ENCODE assay signal across 26 mouse cellular contexts in genomic region chr15:60195070-60195469, GRCm38 (mm10).
DNase-seq lines count a peak whose midpoint lies in the region; ATAC-seq lines count a peak whose summit lies in the region.
"Had no signal": no experiment of that assay in that cellular context is flagged by ENCODE, and none has a peak within 500 bp of the region (broad histone marks: within the 10 kb centered on the region; RNA-seq: fewer than 3 reads in every experiment).

No protein-coding gene starts in this region.

- H3K4me2 ChIP-seq in kidney, embryonic 15.5 days = no peak overlapping the region
- H3K4me2 ChIP-seq in midbrain, embryonic 11.5 days = no peak overlapping the region
- H3K4me2 ChIP-seq: embryonic facial prominence, embryonic 13.5 days; heart, embryonic 12.5 days; hindbrain, embryonic 14.5 days; limb, embryonic 12.5 days; liver, embryonic 15.5 days; lung, embryonic 15.5 days had no signal

- H3K9ac ChIP-seq in kidney, embryonic 15.5 days = no peak overlapping the region
- no peak overlapping the region for H3K9ac ChIP-seq in midbrain, embryonic 11.5 days (ENCODE audit: low read length)
- H3K9ac ChIP-seq: embryonic facial prominence, embryonic 13.5 days; heart, embryonic 12.5 days; hindbrain, embryonic 14.5 days; limb, embryonic 12.5 days; liver, embryonic 15.5 days; lung, embryonic 15.5 days had no signal

- H3K4me1 ChIP-seq in kidney, embryonic 15.5 days = no peaks in the 10 kb centered on the region
- H3K4me1 ChIP-seq in forebrain, embryonic 10.5 days = no peaks in the 10 kb centered on the region
- H3K4me1 ChIP-seq in midbrain, embryonic 11.5 days (ENCODE audit: control insufficient read depth, insufficient read depth, low read length) = no peaks in the 10 kb centered on the region
- H3K4me1 ChIP-seq: embryonic facial prominence, embryonic 13.5 days; heart, embryonic 12.5 days; limb, embryonic 12.5 days; liver, embryonic 15.5 days; lung, embryonic 15.5 days; midbrain, embryonic 10.5 days had no signal

- no peak overlapping the region for H3K4me3 ChIP-seq in kidney, embryonic 15.5 days (replicated peaks)
- no peak overlapping the region for H3K4me3 ChIP-seq in forebrain, embryonic 10.5 days
- no peak overlapping the region for H3K4me3 ChIP-seq in midbrain, embryonic 11.5 days (ENCODE audit: low read depth, low read length)
- H3K4me3 ChIP-seq: embryonic facial prominence, embryonic 13.5 days; gastrocnemius, adult 2 months; heart, adult 2 months; heart, embryonic 12.5 days; limb, embryonic 12.5 days; liver, embryonic 15.5 days; lung, embryonic 15.5 days; midbrain, embryonic 10.5 days; myocyte had no signal

- no peaks in the 10 kb centered on the region for H3K27me3 ChIP-seq in kidney, embryonic 15.5 days
- H3K27me3 ChIP-seq in forebrain, embryonic 10.5 days (ENCODE audit: poor library complexity, severe bottlenecking) = no peaks in the 10 kb centered on the region
- no peaks in the 10 kb centered on the region for H3K27me3 ChIP-seq in midbrain, embryonic 11.5 days (ENCODE audit: control insufficient read depth, insufficient read depth, low read length)
- H3K27me3 ChIP-seq: embryonic facial prominence, embryonic 13.5 days; heart, embryonic 12.5 days; limb, embryonic 12.5 days; liver, embryonic 15.5 days; lung, embryonic 15.5 days had no signal

- no peaks in the 10 kb centered on the region for H3K36me3 ChIP-seq in kidney, embryonic 15.5 days
- no peaks in the 10 kb centered on the region for H3K36me3 ChIP-seq in forebrain, embryonic 10.5 days (replicated peaks)
- no peaks in the 10 kb centered on the region for H3K36me3 ChIP-seq in midbrain, embryonic 11.5 days (ENCODE audit: control insufficient read depth, insufficient read depth, low read length)
- H3K36me3 ChIP-seq: embryonic facial prominence, embryonic 13.5 days; heart, embryonic 12.5 days; limb, embryonic 12.5 days; liver, embryonic 15.5 days; lung, embryonic 15.5 days; midbrain, embryonic 10.5 days had no signal

- H3K9me3 ChIP-seq in kidney, embryonic 15.5 days (replicated peaks) = no peaks in the 10 kb centered on the region
- H3K9me3 ChIP-seq in forebrain, embryonic 10.5 days = no peaks in the 10 kb centered on the region
- no peaks in the 10 kb centered on the region for H3K9me3 ChIP-seq in midbrain, embryonic 11.5 days (ENCODE audit: control insufficient read depth, low read length)
- H3K9me3 ChIP-seq: embryonic facial prominence, embryonic 13.5 days; heart, embryonic 12.5 days; limb, embryonic 12.5 days; liver, embryonic 15.5 days; lung, embryonic 15.5 days; midbrain, embryonic 10.5 days had no signal

- peak; percentile 10 for DNase-seq in thymus, postnatal 14 days
- no peak for DNase-seq in thymus, postnatal 0 days (ENCODE audit: low spot score)
- peak; percentile 69 for DNase-seq in CD4-positive, CD25-positive, alpha-beta regulatory T cell, adult 2 months (ENCODE audit: low read depth, low spot score)
- peak; percentile 18 for DNase-seq in T-cell, adult 2 months (ENCODE audit: low spot score)
- DNase-seq in forebrain, embryonic 10.5 days (ENCODE audit: extremely low spot score, low spot score) = no peak
- DNase-seq in midbrain, embryonic 11.5 days (ENCODE audit: low spot score, missing footprints) = no peak
- DNase-seq: adrenal gland, postnatal 25 days; cerebellum, adult 11-12 months; cerebellum, postnatal 10 days; gastrocnemius, adult 2 months; gastrocnemius, postnatal 36 days; heart, adult 2 months; kidney, adult 18-20 months; kidney, postnatal 4 days had no signal

- no peak for ATAC-seq in kidney, embryonic 15.5 days (replicated peaks; ENCODE audit: low FRiP score)
- no peak for ATAC-seq in midbrain, embryonic 11.5 days (ENCODE audit: low FRiP score)
- ATAC-seq: forebrain, embryonic 16.5 days; midbrain, embryonic 16.5 days had no signal

- H3K27ac ChIP-seq in kidney, embryonic 15.5 days = no peak overlapping the region
- no peak overlapping the region for H3K27ac ChIP-seq in forebrain, embryonic 10.5 days
- H3K27ac ChIP-seq in midbrain, embryonic 11.5 days (ENCODE audit: low read depth, low read length) = no peak overlapping the region
- H3K27ac ChIP-seq: embryonic facial prominence, embryonic 13.5 days; gastrocnemius, adult 2 months; heart, adult 2 months; hindbrain, embryonic 14.5 days; kidney, postnatal 0 days; limb, embryonic 12.5 days; liver, embryonic 15.5 days; lung, embryonic 15.5 days; midbrain, embryonic 10.5 days had no signal

Comparison
In these comparisons a context has a peak if more than half of its experiments do, and no peak if none do; other contexts are left out.
1. DNase-seq: peak in thymus, postnatal 14 days (single experiment), CD4-positive, CD25-positive, alpha-beta regulatory T cell, adult 2 months (single experiment) and T-cell, adult 2 months (single experiment); none in thymus, postnatal 0 days (single experiment), forebrain, embryonic 10.5 days (single experiment) and midbrain, embryonic 11.5 days (single experiment).